Mouse (Mus musculus): ENCODE data around the gene Myh14. TPM values are rescaled to one million over a fixed set of nuclear protein-coding genes. Genes with fewer than 3 reads are reported as not detected.

The Myh14 gene
- polyA plus RNA-seq, 1 experiment from 2014 or later: 1.8 TPM

GRCm38 (mm10) chr7:44683656-44684055 lies 13.0 kb upstream of the Myh14 start:
- Histone ChIP-seq H3K4me1 (ENCODE audit: control insufficient read depth, insufficient read depth, low read length) (no peaks in the 10 kb centered on the region), H3K9ac (ENCODE audit: low read depth, low read length) (no peak overlapping the region), H3K36me3 (ENCODE audit: control insufficient read depth, insufficient read depth, low read length) (no peaks in the 10 kb centered on the region), H3K4me2 (replicated peaks; ENCODE audit: low read depth, low read length) (no peak overlapping the region), H3K27me3 (ENCODE audit: control insufficient read depth, insufficient read depth, low read length) (no peaks in the 10 kb centered on the region), H3K27ac (ENCODE audit: low read depth, low read length) (no peak overlapping the region), H3K4me3 (ENCODE audit: low read length) (no peak overlapping the region), H3K9me3 (ENCODE audit: control insufficient read depth, low read length) (no peaks in the 10 kb centered on the region)
- WGBS: 75% methylated on average over 8 of the region's 8 CpGs
- no peak for ATAC-seq (ENCODE audit: low FRiP score, low TSS enrichment)

- H3K4me3 ChIP-seq (ENCODE audit: low read length): no peak overlapping the region
- H3K27me3 ChIP-seq (ENCODE audit: control insufficient read depth, insufficient read depth, low read length): 0 out of 2 replicates have a peak, but pooled peaks cover 3% of the 10 kb centered on the region
- WGBS: 52% methylated on average over 2 of the region's 2 CpGs
- no peaks in the 10 kb centered on the region for H3K36me3 ChIP-seq (ENCODE audit: control insufficient read depth, insufficient read depth, low read length)
- no peak overlapping the region for H3K9ac ChIP-seq (ENCODE audit: low read depth, low read length)
- H3K27ac ChIP-seq (ENCODE audit: low read depth, low read length): no peak overlapping the region
- H3K4me1 ChIP-seq (ENCODE audit: control insufficient read depth, insufficient read depth, low read length): no peaks in the 10 kb centered on the region
- H3K9me3 ChIP-seq (ENCODE audit: control insufficient read depth, low read length): 0 out of 2 replicates have a peak, but pooled peaks cover 3% of the 10 kb centered on the region
- H3K4me2 ChIP-seq (replicated peaks; ENCODE audit: low read depth, low read length): no peak overlapping the region
- ATAC-seq (ENCODE audit: low FRiP score, low TSS enrichment): no peak
Observed at GRCm38 (mm10) chr7:44676611-44677010, 6.0 kb upstream of the Myh14 start.

- 64% methylated on average over 4 of the region's 4 CpGs for WGBS
- H3K4me1 ChIP-seq (ENCODE audit: control insufficient read depth, insufficient read depth, low read length): no peaks in the 10 kb centered on the region
- 0 out of 2 replicates have a peak, but pooled peaks cover 3% of the 10 kb centered on the region for H3K9me3 ChIP-seq (ENCODE audit: control insufficient read depth, low read length)
- H3K9ac ChIP-seq (ENCODE audit: low read depth, low read length): no peak overlapping the region
- no peak for ATAC-seq (ENCODE audit: low FRiP score, low TSS enrichment)
- no peak overlapping the region for H3K27ac ChIP-seq (ENCODE audit: low read depth, low read length)
- no peak overlapping the region for H3K4me3 ChIP-seq (ENCODE audit: low read length)
- no peak overlapping the region for H3K4me2 ChIP-seq (replicated peaks; ENCODE audit: low read depth, low read length)
- H3K27me3 ChIP-seq (ENCODE audit: control insufficient read depth, insufficient read depth, low read length): peaks cover 3% of the 10 kb centered on the region; the same call in 1 of the 2 replicates
- H3K36me3 ChIP-seq (ENCODE audit: control insufficient read depth, insufficient read depth, low read length): no peaks in the 10 kb centered on the region
Observed at GRCm38 (mm10) chr7:44676126-44676525, 5.5 kb upstream of the Myh14 start.

DNA sequence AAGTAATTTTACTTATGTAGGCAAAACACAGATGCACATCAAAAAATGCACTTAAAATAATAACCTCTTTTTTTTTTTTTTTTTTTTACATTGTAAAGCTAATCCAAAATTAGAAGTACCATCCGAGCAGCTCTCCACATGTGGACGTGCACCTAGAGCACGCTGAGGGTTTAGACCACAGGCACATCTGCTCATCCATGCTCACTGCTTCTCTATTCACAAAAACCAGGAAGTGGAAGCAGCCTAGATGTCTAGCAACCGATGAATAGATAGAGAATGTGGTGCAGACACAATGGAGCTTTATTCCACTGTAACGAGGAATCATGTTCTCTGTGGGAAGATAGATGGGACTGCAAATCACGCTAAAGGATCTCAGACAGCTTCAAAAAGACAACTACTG lies 4.5 kb upstream of the Myh14 start:
- WGBS: 85% methylated on average over 6 of the region's 6 CpGs

DNA sequence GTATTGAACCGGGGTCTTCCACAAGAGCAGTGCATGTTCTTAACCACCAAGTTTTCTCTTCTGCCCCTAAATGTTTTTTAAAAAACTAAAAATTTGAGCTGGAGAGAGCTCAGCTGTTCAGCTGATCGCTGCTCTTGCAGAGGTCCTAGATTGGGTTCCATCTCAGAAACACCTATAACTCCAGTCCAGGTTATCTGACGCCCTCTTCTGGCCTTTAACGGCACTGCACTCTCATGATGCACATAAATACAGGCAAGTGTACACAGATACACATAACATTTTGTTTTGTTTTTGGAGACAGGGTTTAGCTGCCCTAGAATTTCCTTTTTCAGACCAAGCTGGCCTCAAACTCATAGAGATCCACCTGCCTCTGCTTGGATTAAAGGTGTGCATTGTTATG lies 3.9 kb upstream of the Myh14 start:
- ATAC-seq (ENCODE audit: low FRiP score, low TSS enrichment): no peak
- H3K27ac ChIP-seq (ENCODE audit: low read depth, low read length): no peak overlapping the region
- no peak overlapping the region for H3K4me2 ChIP-seq (replicated peaks; ENCODE audit: low read depth, low read length)
- 0 out of 2 replicates have a peak, but pooled peaks cover 3% of the 10 kb centered on the region for H3K9me3 ChIP-seq (ENCODE audit: control insufficient read depth, low read length)
- H3K9ac ChIP-seq (ENCODE audit: low read depth, low read length): no peak overlapping the region
- H3K27me3 ChIP-seq (ENCODE audit: control insufficient read depth, insufficient read depth, low read length): peaks cover 10% of the 10 kb centered on the region; the same call in 1 of the 2 replicates
- H3K4me1 ChIP-seq (ENCODE audit: control insufficient read depth, insufficient read depth, low read length): no peaks in the 10 kb centered on the region
- H3K4me3 ChIP-seq (ENCODE audit: low read length): no peak overlapping the region
- 80% methylated on average over 4 of the region's 4 CpGs for WGBS
- H3K36me3 ChIP-seq (ENCODE audit: control insufficient read depth, insufficient read depth, low read length): no peaks in the 10 kb centered on the region

More for the DNA sequence above, 4.5 kb upstream of the Myh14 start:
- peaks cover 10% of the 10 kb centered on the region; the same call in 1 of the 2 replicates for H3K27me3 ChIP-seq (ENCODE audit: control insufficient read depth, insufficient read depth, low read length)
- H3K36me3 ChIP-seq (ENCODE audit: control insufficient read depth, insufficient read depth, low read length): no peaks in the 10 kb centered on the region
- H3K4me2 ChIP-seq (replicated peaks; ENCODE audit: low read depth, low read length): no peak overlapping the region
- ATAC-seq (ENCODE audit: low FRiP score, low TSS enrichment): no peak
- H3K4me3 ChIP-seq (ENCODE audit: low read length): no peak overlapping the region
- no peak overlapping the region for H3K9ac ChIP-seq (ENCODE audit: low read depth, low read length)
- 0 out of 2 replicates have a peak, but pooled peaks cover 3% of the 10 kb centered on the region for H3K9me3 ChIP-seq (ENCODE audit: control insufficient read depth, low read length)
- H3K27ac ChIP-seq (ENCODE audit: low read depth, low read length): no peak overlapping the region
- H3K4me1 ChIP-seq (ENCODE audit: control insufficient read depth, insufficient read depth, low read length): no peaks in the 10 kb centered on the region

- Histone ChIP-seq H3K4me1 (ENCODE audit: control insufficient read depth, insufficient read depth, low read length) (no peaks in the 10 kb centered on the region), H3K4me3 (ENCODE audit: low read length) (no peak overlapping the region), H3K9me3 (ENCODE audit: control insufficient read depth, low read length) (0 out of 2 replicates have a peak, but pooled peaks cover 3% of the 10 kb centered on the region), H3K27me3 (ENCODE audit: control insufficient read depth, insufficient read depth, low read length) (peaks cover 15% of the 10 kb centered on the region), H3K27ac (ENCODE audit: low read depth, low read length) (no peak overlapping the region), H3K9ac (ENCODE audit: low read depth, low read length) (no peak overlapping the region), H3K36me3 (ENCODE audit: control insufficient read depth, insufficient read depth, low read length) (no peaks in the 10 kb centered on the region), H3K4me2 (replicated peaks; ENCODE audit: low read depth, low read length) (no peak overlapping the region)
- WGBS: 66% methylated on average over 5 of the region's 5 CpGs
- ATAC-seq (ENCODE audit: low FRiP score, low TSS enrichment): no peak
Observed at GRCm38 (mm10) chr7:44672193-44672592, 1.6 kb upstream of the Myh14 start.

GRCm38 (mm10) chr7:44669103-44669502 lies 1.5 kb downstream of the Myh14 start:
- no peaks in the 10 kb centered on the region for H3K4me1 ChIP-seq (ENCODE audit: control insufficient read depth, insufficient read depth, low read length)
- no peak for ATAC-seq (ENCODE audit: low FRiP score, low TSS enrichment)
- H3K36me3 ChIP-seq (ENCODE audit: control insufficient read depth, insufficient read depth, low read length): no peaks in the 10 kb centered on the region
- no peak overlapping the region for H3K9ac ChIP-seq (ENCODE audit: low read depth, low read length)
- no peaks in the 10 kb centered on the region for H3K9me3 ChIP-seq (ENCODE audit: control insufficient read depth, low read length)
- WGBS: 17% methylated on average over 21 of the region's 21 CpGs
- H3K4me3 ChIP-seq (ENCODE audit: low read length): no peak overlapping the region
- H3K27ac ChIP-seq (ENCODE audit: low read depth, low read length): no peak overlapping the region
- no peak overlapping the region for H3K4me2 ChIP-seq (replicated peaks; ENCODE audit: low read depth, low read length)
- peaks cover 15% of the 10 kb centered on the region for H3K27me3 ChIP-seq (ENCODE audit: control insufficient read depth, insufficient read depth, low read length)

DNA sequence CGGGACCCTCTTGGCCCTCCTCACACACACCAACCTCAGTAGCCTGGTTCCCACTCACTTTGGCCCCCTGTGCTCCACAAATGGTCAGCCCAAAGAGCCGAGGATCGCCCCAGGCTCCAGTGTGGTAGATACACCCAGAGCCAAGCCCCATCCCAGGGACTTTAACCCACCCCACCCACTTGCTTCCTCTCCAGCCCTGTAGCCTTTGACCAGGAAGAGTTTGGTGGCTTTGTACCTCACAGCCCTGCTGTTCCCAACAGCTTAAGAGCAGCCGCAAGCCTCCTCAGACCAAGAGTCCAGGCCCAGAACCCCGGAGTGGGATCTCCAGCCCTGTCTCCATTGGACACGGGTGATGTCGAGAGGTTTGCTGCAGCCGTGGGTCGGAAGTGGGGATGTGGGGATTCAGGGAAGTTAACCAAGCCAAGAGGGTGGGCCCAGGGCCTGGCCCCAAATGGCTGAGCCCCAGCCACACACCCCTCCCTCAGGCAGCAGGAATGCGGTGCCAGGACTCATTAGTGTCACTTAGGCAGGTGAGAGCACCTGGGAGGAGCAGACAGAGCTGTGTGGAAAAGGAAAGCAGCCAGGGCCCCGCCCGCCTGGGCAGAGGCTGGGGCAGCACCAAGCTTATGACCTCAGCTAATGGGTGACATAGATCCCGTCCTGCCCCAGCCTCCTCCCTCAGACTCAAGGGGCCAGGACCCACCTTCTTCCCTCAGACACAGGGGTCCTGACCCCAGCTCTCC lies 2.5 kb downstream of the Myh14 start:
- ATAC-seq (ENCODE audit: low FRiP score, low TSS enrichment): no peak
- WGBS: 70% methylated on average over 13 of the region's 13 CpGs
- peaks cover 15% of the 10 kb centered on the region for H3K27me3 ChIP-seq (ENCODE audit: control insufficient read depth, insufficient read depth, low read length)
- H3K4me3 ChIP-seq (ENCODE audit: low read length): no peak overlapping the region
- no peaks in the 10 kb centered on the region for H3K36me3 ChIP-seq (ENCODE audit: control insufficient read depth, insufficient read depth, low read length)
- no peak overlapping the region for H3K9ac ChIP-seq (ENCODE audit: low read depth, low read length)
- H3K4me2 ChIP-seq (replicated peaks; ENCODE audit: low read depth, low read length): no peak overlapping the region
- H3K4me1 ChIP-seq (ENCODE audit: control insufficient read depth, insufficient read depth, low read length): no peaks in the 10 kb centered on the region
- H3K9me3 ChIP-seq (ENCODE audit: control insufficient read depth, low read length): no peaks in the 10 kb centered on the region
- H3K27ac ChIP-seq (ENCODE audit: low read depth, low read length): no peak overlapping the region

GRCm38 (mm10) chr7:44666462-44666861 lies 4.2 kb downstream of the Myh14 start:
- ATAC-seq (ENCODE audit: low FRiP score, low TSS enrichment): no peak
- H3K9ac ChIP-seq (ENCODE audit: low read depth, low read length): no peak overlapping the region
- H3K4me2 ChIP-seq (replicated peaks; ENCODE audit: low read depth, low read length): no peak overlapping the region
- peaks cover 13% of the 10 kb centered on the region for H3K27me3 ChIP-seq (ENCODE audit: control insufficient read depth, insufficient read depth, low read length)
- 80% methylated on average over 2 of the region's 2 CpGs for WGBS
- H3K9me3 ChIP-seq (ENCODE audit: control insufficient read depth, low read length): no peaks in the 10 kb centered on the region
- H3K4me3 ChIP-seq (ENCODE audit: low read length): no peak overlapping the region
- no peak overlapping the region for H3K27ac ChIP-seq (ENCODE audit: low read depth, low read length)
- H3K36me3 ChIP-seq (ENCODE audit: control insufficient read depth, insufficient read depth, low read length): no peaks in the 10 kb centered on the region
- no peaks in the 10 kb centered on the region for H3K4me1 ChIP-seq (ENCODE audit: control insufficient read depth, insufficient read depth, low read length)
